Mouse (Mus musculus): ENCODE data around the gene Tmem104. TPM values are rescaled to one million over a fixed set of nuclear protein-coding genes. Genes with fewer than 3 reads are reported as not detected.

Gene Tmem104
- polyA plus RNA-seq, 1 experiment from 2014 or later = 15.3 TPM

GRCm38 (mm10) chr11:115272894-115273498 lies 85.7 kb downstream of the Tmem104 start:
- Histone ChIP-seq H3K4me3 (no peak overlapping the region), H3K27ac (no peak overlapping the region), H3K4me2 (no peak overlapping the region), H3K36me3 (replicated peaks) (0 out of 2 replicates have a peak, but pooled peaks cover 7% of the 10 kb centered on the region), H3K9ac (no peak overlapping the region), H3K4me1 (peaks cover 21% of the 10 kb centered on the region), H3K27me3 (replicated peaks) (peaks cover 12% of the 10 kb centered on the region), H3K9me3 (no peaks in the 10 kb centered on the region)
- no peak for ATAC-seq (replicated peaks)
- 64% methylated on average over 10 of the region's 10 CpGs for WGBS

DNA sequence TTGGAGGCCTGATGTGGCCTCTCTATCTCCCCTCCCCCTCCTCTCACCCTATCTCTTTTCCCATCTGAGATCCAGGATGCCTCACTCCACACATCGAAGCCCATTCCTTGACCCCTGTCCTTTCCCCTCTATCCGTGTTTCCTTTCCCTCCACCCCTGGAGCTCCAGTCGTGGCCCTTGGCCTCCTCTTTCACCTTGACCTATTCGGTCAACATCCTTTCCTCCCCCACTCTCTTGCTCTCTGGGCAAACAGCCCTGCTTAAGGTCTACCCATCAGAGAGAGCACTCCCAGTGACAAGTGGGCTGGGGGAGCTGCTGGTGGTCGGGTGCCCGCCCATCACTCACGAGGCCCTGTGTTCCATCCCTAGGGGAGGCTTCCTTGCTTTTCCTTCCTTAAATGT lies 86.4 kb downstream of the Tmem104 start:
- no peak for ATAC-seq (replicated peaks)
- H3K9me3 ChIP-seq = no peaks in the 10 kb centered on the region
- H3K9ac ChIP-seq = no peak overlapping the region
- WGBS = 70% methylated on average over 7 of the region's 7 CpGs
- no peak overlapping the region for H3K4me2 ChIP-seq
- peaks cover 5% of the 10 kb centered on the region; the same call in 1 of the 2 replicates for H3K27me3 ChIP-seq (replicated peaks)
- H3K27ac ChIP-seq = no peak overlapping the region
- H3K36me3 ChIP-seq (replicated peaks) = 0 out of 2 replicates have a peak, but pooled peaks cover 7% of the 10 kb centered on the region
- no peak overlapping the region for H3K4me3 ChIP-seq
- peaks cover 21% of the 10 kb centered on the region for H3K4me1 ChIP-seq

- Histone ChIP-seq H3K27ac (no peak overlapping the region), H3K36me3 (replicated peaks) (0 out of 2 replicates have a peak, but pooled peaks cover 3% of the 10 kb centered on the region), H3K4me1 (peaks cover 21% of the 10 kb centered on the region), H3K4me2 (no peak overlapping the region), H3K9me3 (no peaks in the 10 kb centered on the region), H3K9ac (no peak overlapping the region), H3K4me3 (no peak overlapping the region), H3K27me3 (replicated peaks) (peaks cover 2% of the 10 kb centered on the region; the same call in 1 of the 2 replicates)
- 85% methylated on average over 7 of the region's 7 CpGs for WGBS
- ATAC-seq (replicated peaks) = no peak
Measured at GRCm38 (mm10) chr11:115274178-115274577, 86.9 kb downstream of the Tmem104 start.

DNA sequence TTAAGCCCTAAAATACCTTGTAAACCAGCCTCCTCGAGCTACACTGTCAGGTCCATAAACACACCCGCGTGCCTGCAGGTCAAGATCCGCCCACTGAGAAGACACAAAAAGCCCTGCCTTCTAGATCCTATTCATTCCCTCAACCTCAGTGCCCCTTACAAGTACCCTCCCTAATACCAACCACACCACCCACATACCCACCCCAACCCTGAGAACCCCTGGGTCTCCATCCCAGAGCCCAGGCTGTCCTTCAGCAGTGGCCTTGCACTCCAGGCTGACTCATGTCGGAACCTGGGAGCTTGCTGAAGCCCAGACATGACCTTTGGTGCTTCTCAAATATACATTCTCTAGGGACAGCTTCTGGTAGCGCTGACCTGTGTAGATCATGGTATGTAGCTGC lies 87.5 kb downstream of the Tmem104 start:
- no peak for ATAC-seq (replicated peaks)
- no peak overlapping the region for H3K9ac ChIP-seq
- 90% methylated on average over 6 of the region's 6 CpGs for WGBS
- no peak overlapping the region for H3K27ac ChIP-seq
- peaks cover 21% of the 10 kb centered on the region for H3K4me1 ChIP-seq
- no peaks in the 10 kb centered on the region for H3K27me3 ChIP-seq (replicated peaks)
- no peaks in the 10 kb centered on the region for H3K36me3 ChIP-seq (replicated peaks)
- H3K9me3 ChIP-seq = no peaks in the 10 kb centered on the region
- no peak overlapping the region for H3K4me2 ChIP-seq
- H3K4me3 ChIP-seq = no peak overlapping the region

GRCm38 (mm10) chr11:115275509-115275908 lies 88.2 kb downstream of the Tmem104 start:
- H3K9ac ChIP-seq = peak overlapping the region; percentile 82; the same call in 1 of the 2 replicates
- H3K4me1 ChIP-seq = peaks cover 16% of the 10 kb centered on the region
- WGBS = 90% methylated on average over 6 of the region's 6 CpGs
- no peak for ATAC-seq (replicated peaks)
- peak overlapping the region; percentile 75 for H3K4me2 ChIP-seq
- no peaks in the 10 kb centered on the region for H3K9me3 ChIP-seq
- H3K27me3 ChIP-seq (replicated peaks) = no peaks in the 10 kb centered on the region
- H3K36me3 ChIP-seq (replicated peaks) = no peaks in the 10 kb centered on the region
- H3K4me3 ChIP-seq = peak overlapping the region; percentile 74
- H3K27ac ChIP-seq = no peak overlapping the region

DNA sequence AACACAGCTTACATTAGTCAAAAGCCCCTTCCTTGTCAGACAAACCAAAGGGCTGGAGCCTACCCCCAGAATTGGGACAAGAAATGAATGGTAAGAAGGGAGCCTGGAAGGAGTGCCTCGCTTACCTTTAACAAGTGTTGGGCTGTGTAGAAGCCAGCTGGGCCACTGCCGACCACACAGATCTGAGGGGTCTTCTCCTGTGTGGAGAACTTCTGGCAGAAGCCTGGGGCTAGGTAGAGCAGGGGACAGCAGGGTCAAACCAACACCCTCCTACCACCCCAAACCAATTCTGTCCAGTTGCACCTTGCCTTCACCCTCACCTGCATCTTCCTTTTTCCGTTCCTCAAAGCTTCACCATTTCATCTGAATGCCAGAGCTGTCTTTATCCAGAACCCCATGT lies 88.7 kb downstream of the Tmem104 start:
- peaks cover 16% of the 10 kb centered on the region for H3K4me1 ChIP-seq
- peak overlapping the region; percentile 75 for H3K4me2 ChIP-seq
- H3K9me3 ChIP-seq = no peaks in the 10 kb centered on the region
- WGBS = 58% methylated on average over 3 of the region's 3 CpGs
- peak overlapping the region; percentile 74 for H3K4me3 ChIP-seq
- peak overlapping the region; percentile 82 for H3K9ac ChIP-seq
- no peaks in the 10 kb centered on the region for H3K36me3 ChIP-seq (replicated peaks)
- no peak for ATAC-seq (replicated peaks)
- peak overlapping the region; percentile 92 for H3K27ac ChIP-seq
- H3K27me3 ChIP-seq (replicated peaks) = no peaks in the 10 kb centered on the region

GRCm38 (mm10) chr11:115276780-115277603 lies 89.7 kb downstream of the Tmem104 start, which contains the start of gene Fdxr:
Gene Fdxr, minus strand, starts transcription at chr11:115277050.
- Histone ChIP-seq H3K36me3 (replicated peaks) (no peaks in the 10 kb centered on the region), H3K4me2 (peak within 1 kb of the TSS; percentile 75), H3K4me3 (peak within 1 kb of the TSS; percentile 74), H3K27ac (peak within 1 kb of the TSS; percentile 92), H3K4me1 (peaks cover 16% of the 10 kb centered on the region), H3K9me3 (no peaks in the 10 kb centered on the region), H3K27me3 (replicated peaks) (no peaks in the 10 kb centered on the region), H3K9ac (peak within 1 kb of the TSS; percentile 82)
- ATAC-seq (replicated peaks) = peak; percentile 97
- WGBS = under 1% methylated on average over 42 of the region's 42 CpGs

- Histone ChIP-seq H3K27ac (peak overlapping the region; percentile 92), H3K4me1 (peaks cover 16% of the 10 kb centered on the region), H3K4me2 (peak overlapping the region; percentile 52), H3K4me3 (peak overlapping the region; percentile 74), H3K36me3 (replicated peaks) (no peaks in the 10 kb centered on the region), H3K9ac (peak overlapping the region; percentile 43), H3K9me3 (no peaks in the 10 kb centered on the region), H3K27me3 (replicated peaks) (no peaks in the 10 kb centered on the region)
- no peak for ATAC-seq (replicated peaks)
- WGBS = 19% methylated on average over 7 of the region's 7 CpGs
Measured at GRCm38 (mm10) chr11:115277604-115277975, 90.3 kb downstream of the Tmem104 start.

GRCm38 (mm10) chr11:115278176-115278575 lies 90.9 kb downstream of the Tmem104 start:
- Histone ChIP-seq H3K9ac (no peak overlapping the region), H3K27me3 (replicated peaks) (no peaks in the 10 kb centered on the region), H3K4me3 (no peak overlapping the region), H3K27ac (no peak overlapping the region), H3K4me1 (peaks cover 16% of the 10 kb centered on the region), H3K9me3 (no peaks in the 10 kb centered on the region), H3K36me3 (replicated peaks) (no peaks in the 10 kb centered on the region), H3K4me2 (no peak overlapping the region)
- ATAC-seq (replicated peaks) = no peak
- WGBS = 78% methylated on average over 6 of the region's 6 CpGs

DNA sequence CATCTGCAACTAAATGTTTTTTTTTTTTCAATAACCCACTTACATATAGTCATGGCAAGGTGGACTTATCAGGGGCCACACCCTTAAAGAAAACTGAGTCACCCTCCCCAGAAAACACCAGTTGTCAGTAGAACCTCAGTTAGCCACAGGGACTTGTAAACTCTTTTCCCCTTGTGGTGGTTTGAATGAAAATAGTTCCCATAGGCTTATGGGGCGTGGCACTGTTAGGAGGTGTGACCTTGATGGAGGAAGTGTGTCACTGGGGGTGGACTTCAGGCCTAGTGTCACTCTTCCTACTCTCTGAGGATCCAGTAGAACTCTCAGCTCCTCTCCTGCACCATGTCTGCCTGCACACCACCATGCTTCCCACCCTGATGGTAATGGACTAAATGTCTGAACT lies 92.4 kb downstream of the Tmem104 start:
- 59% methylated on average over 1 of the region's 1 CpGs for WGBS
- Histone ChIP-seq H3K36me3 (replicated peaks) (no peaks in the 10 kb centered on the region), H3K27ac (no peak overlapping the region), H3K4me1 (peaks cover 16% of the 10 kb centered on the region), H3K9ac (no peak overlapping the region), H3K4me3 (no peak overlapping the region), H3K9me3 (no peaks in the 10 kb centered on the region), H3K4me2 (no peak overlapping the region), H3K27me3 (replicated peaks) (no peaks in the 10 kb centered on the region)
- no peak for ATAC-seq (replicated peaks)

DNA sequence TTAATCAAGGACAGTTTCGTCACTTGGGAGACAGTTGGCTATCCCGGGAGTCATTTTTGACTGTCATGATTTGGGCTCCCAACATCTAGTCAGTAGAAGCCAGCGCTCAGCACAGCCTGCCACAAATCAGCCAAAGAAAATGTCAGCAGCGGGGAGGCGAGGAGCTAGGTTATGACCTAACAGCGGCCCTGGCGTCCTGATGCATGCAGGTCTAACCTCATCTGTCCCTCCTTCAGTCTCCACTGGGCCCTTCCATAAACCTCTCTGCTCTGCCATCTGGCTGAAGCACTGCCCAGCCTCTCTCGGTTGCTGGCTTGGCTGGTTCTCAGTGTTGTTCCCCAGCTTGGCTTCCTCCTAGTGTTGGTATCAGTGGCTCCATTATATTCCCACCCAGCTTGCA lies 95.0 kb downstream of the Tmem104 start:
- no peaks in the 10 kb centered on the region for H3K9me3 ChIP-seq
- 79% methylated on average over 8 of the region's 8 CpGs for WGBS
- no peak for ATAC-seq (replicated peaks)
- H3K27ac ChIP-seq = peak overlapping the region; percentile 30; the same call in 1 of the 2 replicates
- H3K4me3 ChIP-seq = no peak overlapping the region
- no peaks in the 10 kb centered on the region for H3K27me3 ChIP-seq (replicated peaks)
- peaks cover 4% of the 10 kb centered on the region; the same call in 1 of the 2 replicates for H3K4me1 ChIP-seq
- no peak overlapping the region for H3K9ac ChIP-seq
- H3K36me3 ChIP-seq (replicated peaks) = no peaks in the 10 kb centered on the region
- no peak overlapping the region for H3K4me2 ChIP-seq

GRCm38 (mm10) chr11:115282723-115283485 lies 95.6 kb downstream of the Tmem104 start:
- Histone ChIP-seq H3K4me3 (no peak overlapping the region), H3K9me3 (no peaks in the 10 kb centered on the region), H3K36me3 (replicated peaks) (no peaks in the 10 kb centered on the region), H3K4me1 (no peaks in the 10 kb centered on the region), H3K4me2 (no peak overlapping the region), H3K27me3 (replicated peaks) (no peaks in the 10 kb centered on the region), H3K27ac (no peak overlapping the region), H3K9ac (no peak overlapping the region)
- no peak for ATAC-seq (replicated peaks)
- whole genome bisulfite sequencing = 78% methylated on average over 8 of the region's 8 CpGs
